Mouse (Mus musculus): ENCODE measurements around the gene Olfr410. TPM values are rescaled to one million over a fixed set of nuclear protein-coding genes. Genes with fewer than 3 reads are reported as not detected.

Gene Olfr410
- polyA plus RNA-seq, 2 experiments = not detected

DNA sequence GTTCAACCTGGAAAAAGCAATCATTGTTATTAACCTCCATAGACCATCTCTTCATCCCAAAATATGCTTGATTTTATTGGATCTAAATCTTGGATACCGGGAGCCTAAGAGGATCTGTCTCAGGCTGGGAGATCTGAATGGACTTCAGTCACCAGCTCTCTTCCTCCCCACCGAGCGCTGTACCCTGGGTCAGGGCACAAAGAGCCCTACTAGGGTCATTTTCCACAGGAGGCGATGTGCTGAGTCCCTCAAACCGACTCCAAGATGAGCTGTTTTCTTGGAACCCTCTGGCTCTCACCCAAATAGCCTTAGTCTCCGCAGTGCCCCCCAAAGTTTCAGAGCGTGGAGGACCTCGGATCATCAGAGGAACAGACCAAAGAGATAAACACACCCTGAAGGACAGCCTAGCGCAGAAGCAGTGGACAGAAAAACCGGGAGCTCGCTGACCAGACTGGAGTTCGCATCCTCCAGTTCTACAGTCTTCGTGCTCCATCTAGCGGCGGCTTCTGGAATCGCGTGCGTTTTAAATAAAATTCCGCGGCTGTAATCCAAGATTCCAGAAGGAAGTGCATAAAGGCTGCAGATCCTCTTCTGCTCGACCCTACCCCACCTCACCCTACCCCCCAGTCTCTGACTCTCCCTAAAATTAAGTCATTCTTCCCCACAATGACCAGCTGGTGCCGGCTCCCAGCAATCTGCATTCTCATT is 33.7 kb upstream of the Olfr410 start:
- TF ChIP-seq EP300 (IDR thresholded peaks at IDR 0.05; ENCODE audit: low read depth) = no peak
- TF ChIP-seq CTCF (IDR thresholded peaks at IDR 0.05; ENCODE audit: low read depth) = peak; percentile 82
- H3K36me3 ChIP-seq (replicated peaks; ENCODE audit: control insufficient read depth, insufficient read depth, low read depth) = no peaks in the 10 kb centered on the region
- peak; percentile 17 to 42 (median 41) for DNase-seq (ENCODE audit: low read depth in 3 of 3, low spot score in 3 of 3)
- no peaks in the 10 kb centered on the region for H3K4me1 ChIP-seq (replicated peaks; ENCODE audit: control insufficient read depth in 2 of 2, insufficient read depth in 2 of 2, low read length in 1 of 2)
- 12% methylated on average over 22 of the region's 22 CpGs for WGBS (ENCODE audit: insufficient replicate concordance)
- H3K4me3 ChIP-seq (ENCODE audit: insufficient read depth in 1 of 2, low read depth in 2 of 2, low read length in 2 of 2) = no peak overlapping the region
- peaks cover 3% of the 10 kb centered on the region; the same call in 1 of the 2 replicates for H3K27me3 ChIP-seq (ENCODE audit: control insufficient read depth, insufficient read depth, low read length)
- no peak overlapping the region for H3K4me2 ChIP-seq (ENCODE audit: low read depth)
- no peak overlapping the region for H3K9ac ChIP-seq (replicated peaks)
- H3K9me3 ChIP-seq (ENCODE audit: control insufficient read depth, low read length) = no peaks in the 10 kb centered on the region
- ATAC-seq (ENCODE audit: insufficient read depth) = no peak
- no peak overlapping the region for H3K27ac ChIP-seq

DNA sequence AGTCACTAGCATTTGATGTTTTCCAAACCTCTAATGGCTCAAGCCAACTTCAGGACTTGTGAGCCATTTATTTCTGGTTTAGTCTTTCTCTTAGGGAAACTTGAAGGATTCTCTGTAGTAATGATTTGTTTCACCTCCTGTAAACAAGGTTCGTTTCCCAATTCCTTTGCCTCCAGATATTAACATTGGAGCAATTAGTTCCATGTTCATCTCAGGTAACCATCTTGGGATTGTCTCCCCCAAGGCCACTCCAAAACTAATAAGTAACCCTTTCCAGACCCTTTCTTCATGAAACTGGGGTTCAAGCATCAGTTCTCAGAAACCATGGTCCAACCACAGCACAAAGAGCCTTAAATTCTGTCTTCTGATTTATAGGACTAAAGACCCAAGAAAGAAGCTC is 23.9 kb upstream of the Olfr410 start, which contains the start of gene Olfr412:
Gene Olfr412 (plus strand): TSS at position 301 of the 400 bp plus-strand sequence.
- no peak within 1 kb of the TSS for H3K4me3 ChIP-seq (ENCODE audit: insufficient read depth in 1 of 2, low read depth in 2 of 2, low read length in 2 of 2)
- no peak within 1 kb of the TSS for H3K9ac ChIP-seq (replicated peaks)
- no peaks in the 10 kb centered on the region for H3K9me3 ChIP-seq (ENCODE audit: control insufficient read depth, low read length)
- H3K27ac ChIP-seq = no peak within 1 kb of the TSS
- TF ChIP-seq EP300 (IDR thresholded peaks at IDR 0.05; ENCODE audit: low read depth) (no peak), CTCF (IDR thresholded peaks at IDR 0.05; ENCODE audit: low read depth) (no peak)
- no peaks in the 10 kb centered on the region for H3K36me3 ChIP-seq (replicated peaks; ENCODE audit: control insufficient read depth, insufficient read depth, low read depth)
- H3K4me2 ChIP-seq (ENCODE audit: low read depth) = no peak within 1 kb of the TSS
- DNase-seq (ENCODE audit: low read depth in 3 of 3, low spot score in 3 of 3) (no peak), ATAC-seq (ENCODE audit: insufficient read depth) (no peak)
- WGBS (ENCODE audit: insufficient replicate concordance) = 36% methylated on average over 1 of the region's 1 CpGs
- H3K4me1 ChIP-seq (replicated peaks; ENCODE audit: control insufficient read depth in 2 of 2, insufficient read depth in 2 of 2, low read length in 1 of 2) = no peaks in the 10 kb centered on the region
- no peaks in the 10 kb centered on the region for H3K27me3 ChIP-seq (ENCODE audit: control insufficient read depth, insufficient read depth, low read length)

DNA sequence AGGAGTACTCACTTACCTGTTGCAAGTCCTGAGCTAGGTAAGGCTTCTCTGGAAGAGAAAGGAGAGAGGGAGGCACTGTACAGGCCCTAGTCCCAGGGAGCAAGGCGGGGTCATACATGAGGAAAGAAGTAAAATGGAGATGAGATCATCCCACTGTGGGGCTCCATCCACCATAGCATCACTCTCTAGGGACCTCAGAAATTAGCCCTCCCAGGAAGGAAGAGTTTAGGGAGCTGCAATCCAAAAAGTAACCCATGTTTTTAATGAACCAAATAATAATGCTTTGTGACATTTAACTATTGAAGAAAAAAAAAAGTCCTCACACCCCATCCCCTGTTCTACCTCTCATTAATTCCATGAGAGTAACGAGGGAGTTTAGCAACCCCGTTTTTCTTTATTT is 14.7 kb upstream of the Olfr410 start, which contains the start of gene Olfr411:
Gene Olfr411 (minus strand): TSS at position 101 of the 400 bp plus-strand sequence.
- H3K4me2 ChIP-seq (ENCODE audit: low read depth) = no peak within 1 kb of the TSS
- 47% methylated on average over 3 of the region's 3 CpGs for WGBS (ENCODE audit: insufficient replicate concordance)
- no peaks in the 10 kb centered on the region for H3K27me3 ChIP-seq (ENCODE audit: control insufficient read depth, insufficient read depth, low read length)
- H3K27ac ChIP-seq = no peak within 1 kb of the TSS
- H3K4me1 ChIP-seq (replicated peaks; ENCODE audit: control insufficient read depth in 2 of 2, insufficient read depth in 2 of 2, low read length in 1 of 2) = no peaks in the 10 kb centered on the region
- no peaks in the 10 kb centered on the region for H3K36me3 ChIP-seq (replicated peaks; ENCODE audit: control insufficient read depth, insufficient read depth, low read depth)
- no peak within 1 kb of the TSS for H3K4me3 ChIP-seq (ENCODE audit: insufficient read depth in 1 of 2, low read depth in 2 of 2, low read length in 2 of 2)
- DNase-seq (ENCODE audit: low read depth in 3 of 3, low spot score in 3 of 3) = no peak
- no peak within 1 kb of the TSS for H3K9ac ChIP-seq (replicated peaks)
- no peaks in the 10 kb centered on the region for H3K9me3 ChIP-seq (ENCODE audit: control insufficient read depth, low read length)
- TF ChIP-seq CTCF (IDR thresholded peaks at IDR 0.05; ENCODE audit: low read depth) (no peak), EP300 (IDR thresholded peaks at IDR 0.05; ENCODE audit: low read depth) (no peak)
- no peak for ATAC-seq (ENCODE audit: insufficient read depth)

DNA sequence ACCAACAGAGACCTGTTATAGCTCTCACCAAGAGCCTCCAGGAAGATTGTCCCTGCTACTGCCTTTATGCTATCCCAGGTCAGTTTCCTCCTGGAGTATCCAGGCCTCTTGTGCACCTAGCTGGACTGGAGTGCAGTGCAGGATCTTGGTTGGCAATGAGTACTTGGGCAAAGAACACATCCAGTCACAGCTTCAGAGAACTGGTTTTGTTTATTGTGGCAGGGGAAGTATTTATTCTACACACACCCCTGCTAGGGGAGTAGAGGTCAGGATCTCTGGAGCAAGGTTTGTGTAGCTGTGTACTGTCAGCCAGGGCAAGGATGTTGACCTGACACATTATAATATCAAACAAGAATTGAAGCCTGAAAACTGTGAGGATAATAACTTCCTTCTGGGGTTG is 9.1 kb downstream of the Olfr410 start:
- Histone ChIP-seq H3K4me1 (replicated peaks; ENCODE audit: control insufficient read depth in 2 of 2, insufficient read depth in 2 of 2, low read length in 1 of 2) (no peaks in the 10 kb centered on the region), H3K4me3 (ENCODE audit: insufficient read depth in 1 of 2, low read depth in 2 of 2, low read length in 2 of 2) (no peak overlapping the region), H3K4me2 (ENCODE audit: low read depth) (no peak overlapping the region), H3K9me3 (ENCODE audit: control insufficient read depth, low read length) (no peaks in the 10 kb centered on the region), H3K9ac (replicated peaks) (no peak overlapping the region), H3K27me3 (ENCODE audit: control insufficient read depth, insufficient read depth, low read length) (no peaks in the 10 kb centered on the region), H3K27ac (no peak overlapping the region), H3K36me3 (replicated peaks; ENCODE audit: control insufficient read depth, insufficient read depth, low read depth) (no peaks in the 10 kb centered on the region)
- DNase-seq (ENCODE audit: low read depth in 3 of 3, low spot score in 3 of 3) (no peak), ATAC-seq (ENCODE audit: insufficient read depth) (no peak)
- no peak for TF ChIP-seq EP300 (IDR thresholded peaks at IDR 0.05; ENCODE audit: low read depth)
- TF ChIP-seq CTCF (IDR thresholded peaks at IDR 0.05; ENCODE audit: low read depth) = no peak

DNA sequence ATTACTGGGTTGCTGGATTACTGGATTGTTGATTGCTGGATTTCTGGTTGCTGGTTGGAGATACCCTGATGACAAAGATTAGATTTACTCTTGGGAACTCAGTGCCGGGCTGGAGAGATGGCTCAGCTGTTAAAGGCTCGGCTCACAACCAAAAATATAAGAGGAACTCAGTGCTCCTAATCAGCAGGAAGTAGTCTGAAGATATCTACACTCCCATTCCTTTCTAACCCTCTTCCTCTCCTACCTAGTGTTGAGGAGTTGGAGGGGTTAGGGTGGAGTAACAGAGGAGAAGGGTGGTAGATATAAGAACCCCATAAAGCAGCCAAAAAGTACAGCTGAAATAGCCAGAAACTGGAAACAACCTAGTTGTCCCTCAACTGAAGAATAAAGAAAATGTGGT is 11.8 kb downstream of the Olfr410 start:
- no peaks in the 10 kb centered on the region for H3K4me1 ChIP-seq (replicated peaks; ENCODE audit: control insufficient read depth in 2 of 2, insufficient read depth in 2 of 2, low read length in 1 of 2)
- H3K4me3 ChIP-seq (ENCODE audit: insufficient read depth in 1 of 2, low read depth in 2 of 2, low read length in 2 of 2) = no peak overlapping the region
- ATAC-seq (ENCODE audit: insufficient read depth) (no peak), DNase-seq (ENCODE audit: low read depth in 3 of 3, low spot score in 3 of 3) (no peak)
- no peaks in the 10 kb centered on the region for H3K9me3 ChIP-seq (ENCODE audit: control insufficient read depth, low read length)
- TF ChIP-seq CTCF (IDR thresholded peaks at IDR 0.05; ENCODE audit: low read depth) (no peak), EP300 (IDR thresholded peaks at IDR 0.05; ENCODE audit: low read depth) (no peak)
- H3K36me3 ChIP-seq (replicated peaks; ENCODE audit: control insufficient read depth, insufficient read depth, low read depth) = no peaks in the 10 kb centered on the region
- H3K27ac ChIP-seq = no peak overlapping the region
- no peak overlapping the region for H3K4me2 ChIP-seq (ENCODE audit: low read depth)
- WGBS (ENCODE audit: insufficient replicate concordance) = 23% methylated on average over 2 of the region's 2 CpGs
- H3K9ac ChIP-seq (replicated peaks) = no peak overlapping the region
- H3K27me3 ChIP-seq (ENCODE audit: control insufficient read depth, insufficient read depth, low read length) = no peaks in the 10 kb centered on the region

Measured in liver, embryonic 14.5 days (tissue).